Mouse (Mus musculus) liver, adult (tissue): ENCODE results near the gene Cep55.

ENCODE experiments used
- GATA4 ChIP-seq: IDR thresholded peaks from 2 replicates; pipeline ENCODE4 v1.6.1; 2014; ENCODE audit warnings: mild to moderate bottlenecking, low read length; ENCODE audit not compliant: insufficient replicate concordance

Gene Cep55

DNA sequence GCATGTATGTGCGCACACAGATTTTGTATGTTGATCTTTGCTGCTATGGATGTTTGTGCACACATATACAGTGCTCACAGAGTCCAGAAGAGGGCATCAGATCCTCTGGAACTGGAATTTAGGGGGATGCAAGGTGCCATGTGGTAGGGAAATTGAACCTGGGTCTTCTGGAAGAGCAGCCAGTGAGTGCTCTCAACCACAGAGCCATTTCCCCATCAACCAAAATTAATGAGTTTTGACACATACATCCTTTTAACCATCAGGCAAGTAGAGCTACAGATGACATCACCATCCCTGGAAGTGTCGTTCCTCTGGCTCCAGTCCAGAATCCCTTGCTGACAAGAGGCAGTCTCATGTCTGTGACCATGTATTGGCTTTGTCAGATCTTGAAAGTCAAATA lies 21.4 kb downstream of the Cep55 start:
- no peak for TF ChIP-seq GATA4

DNA sequence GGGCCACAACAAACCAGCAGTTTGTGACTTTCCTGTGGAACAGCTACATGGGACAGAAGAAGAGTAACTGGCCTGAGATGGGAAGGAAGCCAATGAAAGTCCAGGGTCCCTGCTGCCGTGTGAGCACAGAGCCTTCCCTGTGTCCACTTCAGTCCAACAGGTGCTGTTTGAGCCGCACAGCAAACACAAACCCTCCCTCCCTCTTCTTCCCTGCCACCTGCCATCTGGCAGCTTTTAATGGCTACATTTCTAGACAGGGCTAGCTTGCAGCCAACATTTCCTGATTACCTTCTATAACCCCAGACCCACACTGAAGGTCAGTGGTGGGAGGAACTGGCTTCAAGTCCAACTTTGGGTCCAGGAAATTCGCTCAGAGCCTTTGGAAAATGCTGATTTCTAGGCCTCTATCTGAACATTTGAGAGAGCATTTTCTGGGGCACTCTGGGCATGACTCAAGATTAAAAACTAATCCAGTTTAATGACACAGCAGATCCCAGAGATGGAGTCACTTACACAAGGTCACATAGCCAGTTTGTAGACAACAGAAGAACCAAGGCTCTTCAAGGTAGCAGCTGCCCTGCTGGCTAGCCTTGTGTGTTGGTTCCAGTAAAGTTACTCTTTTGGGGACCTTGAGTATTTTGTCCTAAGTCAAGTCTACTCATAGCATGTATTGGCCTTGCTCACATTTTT lies 23.2 kb downstream of the Cep55 start:
- no peak for TF ChIP-seq GATA4

DNA sequence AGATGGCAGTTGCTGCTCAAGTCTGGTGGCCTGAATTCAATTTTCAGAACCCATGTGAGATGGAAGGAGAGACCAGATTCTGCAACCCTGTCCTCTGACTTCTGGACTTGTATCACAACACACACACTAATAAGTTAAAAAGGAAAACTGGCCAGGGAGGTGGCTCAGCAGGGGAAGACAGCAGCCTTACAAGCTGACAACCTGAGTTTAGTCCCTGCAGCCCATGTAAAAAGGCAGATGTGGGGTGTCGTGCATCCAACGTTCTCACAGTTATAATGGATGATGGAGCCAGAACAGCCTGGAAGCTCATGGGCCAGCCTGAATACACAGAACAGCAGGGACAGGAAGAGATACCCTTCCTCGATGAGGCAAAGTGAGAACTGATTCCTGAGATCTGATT lies 26.6 kb downstream of the Cep55 start:
- TF ChIP-seq GATA4, result no peak

DNA sequence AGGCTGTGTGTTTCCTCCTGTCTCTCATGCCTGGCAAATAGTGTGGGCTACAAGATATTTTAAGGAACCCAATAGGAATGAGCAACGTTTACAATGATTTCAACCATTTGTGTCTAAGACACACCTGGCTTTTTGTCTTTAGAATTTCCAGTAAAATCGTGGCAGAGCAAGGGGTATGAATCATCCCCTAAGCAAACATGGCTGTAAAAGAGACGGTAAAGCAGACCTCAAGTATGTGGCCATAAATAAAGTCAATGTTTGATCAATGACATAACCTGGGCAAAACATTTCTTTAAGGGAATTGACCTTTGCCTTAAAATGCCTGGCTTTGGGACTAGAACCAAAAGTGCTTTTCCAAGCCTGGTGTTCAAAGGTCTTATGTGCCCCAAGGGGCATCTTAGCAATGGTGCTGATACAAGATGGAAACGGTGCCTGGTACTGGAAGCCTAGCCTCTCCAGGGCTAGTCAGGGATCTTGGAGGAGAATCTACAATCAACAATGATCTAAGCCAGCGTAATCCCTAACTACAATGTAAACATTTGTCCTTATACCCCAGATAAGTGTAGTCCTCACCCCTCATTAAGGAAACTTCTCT lies 28.2 kb downstream of the Cep55 start:
- no peak for TF ChIP-seq GATA4

DNA sequence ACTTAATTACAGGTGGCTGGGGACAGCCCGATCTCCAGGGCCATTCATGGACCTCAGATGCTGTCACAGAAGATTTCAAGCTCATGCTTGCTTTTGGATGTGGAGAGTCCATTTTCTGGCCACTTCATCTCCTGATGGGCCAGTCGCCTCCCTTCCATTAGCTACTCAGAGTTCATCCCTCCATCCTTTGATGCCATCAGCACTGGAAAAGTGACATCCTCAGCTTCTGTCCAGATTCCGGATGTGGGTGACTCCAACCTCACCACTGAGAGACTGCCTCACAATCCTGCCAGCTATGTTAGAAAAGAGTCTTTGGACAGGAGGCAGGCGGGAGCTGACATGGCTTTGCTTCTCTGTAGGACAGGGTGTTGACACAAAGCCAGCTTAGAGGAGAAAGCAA lies 31.0 kb downstream of the Cep55 start:
- TF ChIP-seq GATA4, result no peak

DNA sequence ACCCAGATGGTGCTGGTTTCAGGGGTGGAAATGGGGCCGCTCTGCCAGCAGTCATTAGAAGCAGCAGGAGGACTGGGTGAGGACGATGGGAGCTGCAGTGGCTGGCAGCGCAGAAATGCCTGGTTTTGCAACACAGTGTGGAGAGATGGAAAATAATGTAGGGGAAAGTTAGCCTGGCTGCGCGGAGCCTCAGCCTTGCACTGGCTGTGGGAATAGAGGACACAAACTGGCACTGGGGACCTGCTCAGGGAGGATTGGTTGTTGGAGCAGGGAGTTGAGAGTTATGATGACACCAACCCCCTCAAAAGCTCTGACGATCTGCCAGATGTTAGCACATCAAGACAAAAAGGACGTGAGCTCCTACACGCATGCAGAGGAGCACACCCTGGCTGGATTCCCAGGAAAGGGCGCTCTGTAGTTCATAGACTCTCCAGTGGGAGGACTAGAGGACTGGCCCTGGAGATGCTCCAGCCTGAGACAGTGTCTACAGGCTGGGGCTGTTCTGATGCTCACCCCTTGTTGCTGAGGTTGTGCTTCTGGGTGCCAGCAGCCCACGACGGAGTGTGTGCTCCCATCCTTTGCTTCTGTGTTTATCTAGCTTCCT lies 32.2 kb downstream of the Cep55 start:
- no peak for TF ChIP-seq GATA4

DNA sequence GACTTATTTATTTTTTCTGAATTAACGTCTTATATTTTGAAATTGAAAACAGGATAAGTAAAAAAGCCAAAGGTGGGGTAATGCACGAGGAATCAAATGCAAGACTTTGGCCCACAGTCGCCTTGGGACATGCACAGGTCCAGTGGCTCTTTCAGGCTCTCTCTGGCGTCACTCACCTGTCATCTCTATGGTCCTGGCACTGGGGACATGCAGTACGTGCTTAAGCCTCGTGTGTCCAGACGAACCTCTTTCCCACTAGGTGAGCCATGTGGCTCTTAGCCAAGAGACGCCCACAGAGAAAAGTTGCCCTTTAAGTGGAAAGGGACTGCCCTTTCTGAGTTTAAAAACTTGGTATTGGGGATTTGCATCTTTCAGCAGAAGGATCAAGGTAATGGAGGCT lies 34.5 kb downstream of the Cep55 start:
- TF ChIP-seq GATA4, result no peak

DNA sequence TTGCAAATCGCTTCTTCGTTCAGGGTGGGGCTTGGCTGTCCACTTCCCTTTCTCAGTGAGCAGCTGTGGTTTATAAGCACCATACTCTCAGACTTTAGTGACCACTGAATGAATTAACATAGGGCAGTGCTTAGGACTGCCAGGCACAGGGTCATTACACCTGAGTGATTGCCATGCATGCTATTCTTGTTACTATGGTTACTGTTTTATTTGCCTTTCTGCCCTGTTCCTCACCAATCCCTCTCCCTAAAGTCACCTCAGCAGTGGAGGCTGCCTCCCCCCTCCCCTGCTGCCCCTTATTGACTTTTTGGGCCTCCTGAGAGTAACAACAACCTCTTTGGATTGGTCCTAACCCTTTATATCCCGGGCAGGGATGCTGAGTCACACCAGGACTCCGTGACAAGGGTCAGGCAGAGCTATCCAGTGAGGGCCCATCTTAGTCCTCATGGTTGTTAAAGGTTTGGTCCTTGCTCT lies 36.7 kb downstream of the Cep55 start:
- TF ChIP-seq GATA4, result no peak

DNA sequence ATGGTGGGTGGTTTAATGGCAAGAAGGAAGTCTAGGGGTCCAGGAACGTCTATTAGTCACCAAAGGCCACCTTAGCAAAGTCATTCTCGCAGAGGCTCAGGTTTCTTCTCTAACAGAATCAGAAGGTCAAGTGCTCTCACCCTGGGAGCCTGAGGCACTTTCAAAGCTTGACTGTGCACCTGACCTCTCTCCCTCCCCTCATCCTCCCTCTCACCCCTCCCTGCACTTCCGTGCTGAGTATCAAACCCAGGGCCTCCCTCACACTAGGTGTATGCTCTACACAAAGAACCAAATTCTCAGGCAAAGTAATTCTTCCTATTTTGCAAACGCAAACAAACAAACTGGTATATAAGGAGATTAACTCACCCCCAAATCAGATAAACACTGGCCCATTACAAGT lies 41.4 kb downstream of the Cep55 start:
- no peak for TF ChIP-seq GATA4

DNA sequence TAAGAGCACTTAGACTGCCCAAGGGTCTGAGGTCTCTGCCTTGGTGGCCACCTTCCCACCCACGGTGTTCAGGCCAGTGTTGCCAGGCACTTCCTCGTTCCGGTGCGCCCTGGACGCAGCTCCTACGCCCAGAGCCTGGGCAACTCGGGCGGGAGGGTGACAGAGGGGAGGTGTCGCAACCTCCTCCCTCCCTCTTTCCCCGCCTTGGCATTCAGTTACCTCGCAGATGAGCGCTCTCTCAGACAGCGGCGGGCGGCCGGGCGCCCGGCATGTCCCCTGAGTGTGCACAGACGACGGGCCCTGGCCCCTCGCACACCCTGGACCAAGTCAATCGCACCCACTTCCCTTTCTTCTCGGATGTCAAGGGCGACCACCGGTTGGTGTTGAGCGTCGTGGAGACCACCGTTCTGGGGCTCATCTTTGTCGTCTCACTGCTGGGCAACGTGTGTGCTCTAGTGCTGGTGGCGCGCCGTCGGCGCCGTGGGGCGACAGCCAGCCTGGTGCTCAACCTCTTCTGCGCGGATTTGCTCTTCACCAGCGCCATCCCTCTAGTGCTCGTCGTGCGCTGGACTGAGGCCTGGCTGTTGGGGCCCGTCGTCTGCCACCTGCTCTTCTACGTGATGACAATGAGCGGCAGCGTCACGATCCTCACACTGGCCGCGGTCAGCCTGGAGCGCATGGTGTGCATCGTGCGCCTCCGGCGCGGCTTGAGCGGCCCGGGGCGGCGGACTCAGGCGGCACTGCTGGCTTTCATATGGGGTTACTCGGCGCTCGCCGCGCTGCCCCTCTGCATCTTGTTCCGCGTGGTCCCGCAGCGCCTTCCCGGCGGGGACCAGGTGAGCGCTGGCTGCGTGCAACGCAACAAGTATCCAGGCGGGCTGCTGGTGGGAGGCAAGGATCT lies 42.3 kb downstream of the Cep55 start, which contains the start of gene Ffar4:
Ffar4 (plus strand) TSS at position 214 of the 901 bp plus-strand sequence.
- TF ChIP-seq GATA4, result no peak

DNA sequence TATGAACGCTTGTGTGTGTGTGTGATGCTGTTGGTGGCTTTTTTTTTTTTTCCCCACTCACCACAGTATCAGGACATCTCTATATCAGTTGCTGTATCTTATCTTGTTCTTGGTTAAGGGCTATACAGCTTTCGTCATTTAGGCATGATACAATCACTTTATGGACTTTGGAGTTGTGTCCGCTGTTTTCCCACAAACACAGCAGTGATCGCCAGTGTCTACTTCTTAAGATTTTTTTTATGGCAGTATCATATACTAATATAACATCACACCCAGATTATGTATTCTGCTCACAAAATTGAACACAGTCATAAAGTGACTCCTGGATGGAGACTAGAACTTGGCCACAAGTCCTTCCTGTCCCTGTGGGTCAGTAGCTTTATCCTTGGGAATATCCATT lies 53.1 kb downstream of the Cep55 start:
- no peak for TF ChIP-seq GATA4

DNA sequence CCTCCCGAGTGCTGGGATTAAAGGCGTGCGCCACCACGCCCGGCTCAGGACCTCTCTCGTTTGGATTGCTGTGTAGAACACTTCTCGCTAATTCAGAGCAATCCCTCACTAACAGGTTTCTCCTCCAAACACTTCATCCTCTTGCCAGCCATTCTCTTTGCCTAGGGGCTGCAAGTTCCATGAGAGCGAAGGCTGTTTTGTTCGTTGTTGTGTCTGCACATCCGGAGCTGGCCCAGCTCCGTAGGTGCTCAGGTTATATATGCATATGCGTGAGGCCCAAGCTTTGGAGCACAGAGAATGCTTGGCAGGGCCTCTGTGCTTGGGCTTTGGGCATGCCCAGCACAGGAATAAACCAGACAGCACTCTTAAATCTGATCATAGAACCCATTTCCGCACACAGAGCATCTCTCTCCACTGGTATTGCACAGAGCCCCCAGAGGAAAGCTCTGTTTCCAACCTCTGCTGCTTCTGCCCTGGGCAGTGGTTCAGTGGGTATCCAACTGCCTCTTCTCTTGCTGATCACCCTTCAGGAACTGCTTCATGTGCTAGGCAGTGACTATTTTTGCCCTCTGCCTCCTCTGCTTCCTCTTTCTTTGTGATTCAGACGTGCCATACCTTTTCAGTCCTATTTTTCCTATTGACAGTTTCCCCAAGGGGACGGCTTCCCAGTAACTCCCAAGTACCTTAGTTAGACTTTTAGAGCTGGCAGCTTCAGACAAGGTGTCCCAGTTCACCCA lies 54.9 kb downstream of the Cep55 start:
- TF ChIP-seq GATA4, result no peak

DNA sequence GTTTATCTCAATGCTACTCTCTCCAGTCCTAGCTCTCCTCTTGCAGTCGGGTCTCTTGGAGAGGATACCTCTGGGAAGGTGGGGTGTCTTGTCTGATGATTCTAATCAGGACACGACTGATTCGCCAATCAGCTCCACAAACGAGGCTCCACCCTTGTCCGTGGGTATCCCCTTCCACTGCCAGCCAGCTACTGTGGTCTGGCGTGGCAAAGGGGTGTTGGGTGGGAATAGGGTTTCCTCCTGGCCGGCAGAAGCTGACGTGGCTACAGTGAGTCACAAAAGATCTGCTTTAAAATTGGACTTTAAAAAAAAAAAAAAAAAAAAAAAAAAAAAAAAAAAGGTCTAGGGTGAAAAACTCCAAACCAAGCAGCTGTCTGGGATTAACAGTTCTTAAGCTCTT lies 56.2 kb downstream of the Cep55 start:
- TF ChIP-seq GATA4, result no peak

DNA sequence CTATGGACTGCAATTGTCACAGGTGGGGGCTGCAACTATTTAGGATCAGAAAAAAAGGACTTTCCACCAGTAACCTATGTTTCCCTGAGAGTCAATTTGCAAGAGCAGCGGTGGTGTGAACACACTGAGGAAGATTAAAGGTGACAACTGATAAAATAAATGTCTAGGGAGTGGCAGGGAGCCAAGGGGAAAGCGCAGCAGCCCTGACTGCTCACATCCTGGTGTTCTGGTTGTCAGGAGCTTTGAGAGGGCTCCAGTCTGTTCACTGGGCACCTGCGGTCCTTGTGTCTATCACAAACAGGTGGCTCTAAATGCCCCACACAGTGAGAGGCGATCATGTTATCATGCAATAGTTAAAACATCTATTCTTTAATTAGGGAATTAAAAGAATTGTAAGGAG lies 57.8 kb downstream of the Cep55 start:
- TF ChIP-seq GATA4, result no peak
